Mouse (Mus musculus) WW6 (cell line): Measurements from ENCODE around the gene Cplane1.
"Not testable (repeated sequence)": the region's sequence is repeated elsewhere in the genome, so short reads cannot be mapped to it uniquely, and the experiment has no call there.

ENCODE experiments used
- DNase-seq: peaks from one replicate; pipeline ENCODE4 v3.0.0-alpha.2; 2013; ENCODE audit warnings: low read depth, low spot score

The Cplane1 gene

DNA sequence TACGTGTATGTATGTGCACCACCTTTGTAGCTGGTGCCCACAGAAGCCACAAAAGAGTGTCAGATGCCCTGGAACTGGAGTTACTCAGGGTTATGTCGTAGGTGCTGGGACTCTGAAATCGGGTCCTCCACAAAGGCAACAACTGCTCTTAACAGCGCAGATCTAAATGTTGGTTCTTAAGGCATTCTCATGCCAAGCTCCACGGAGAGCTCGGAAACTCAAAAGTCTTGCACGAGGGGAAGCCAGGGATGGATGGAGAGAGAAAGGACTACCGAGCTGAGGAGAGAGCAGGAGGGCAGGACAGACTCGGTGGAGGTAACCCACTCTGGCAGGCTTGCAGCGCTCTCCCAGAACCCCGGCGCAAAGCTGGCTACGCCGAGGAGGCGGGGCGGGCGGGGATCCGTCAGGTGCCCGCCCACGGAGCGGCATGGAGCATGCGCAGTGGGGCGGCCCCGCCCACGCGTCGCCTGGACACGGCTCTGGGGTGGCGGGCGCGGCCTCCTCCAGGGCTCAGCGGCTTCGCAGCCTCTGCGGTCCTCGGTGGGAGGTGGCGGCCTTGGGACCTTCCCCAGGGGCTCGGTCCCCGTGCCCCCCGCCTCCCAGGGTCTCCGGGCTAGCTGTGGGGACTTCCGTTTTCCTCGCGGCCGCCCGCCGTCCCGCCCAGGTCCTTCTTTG, at the start of gene Cplane1:
Gene Cplane1, plus strand, starts transcription at position 516 of the 675 bp plus-strand sequence.
- peak; percentile 84 for DNase-seq

DNA sequence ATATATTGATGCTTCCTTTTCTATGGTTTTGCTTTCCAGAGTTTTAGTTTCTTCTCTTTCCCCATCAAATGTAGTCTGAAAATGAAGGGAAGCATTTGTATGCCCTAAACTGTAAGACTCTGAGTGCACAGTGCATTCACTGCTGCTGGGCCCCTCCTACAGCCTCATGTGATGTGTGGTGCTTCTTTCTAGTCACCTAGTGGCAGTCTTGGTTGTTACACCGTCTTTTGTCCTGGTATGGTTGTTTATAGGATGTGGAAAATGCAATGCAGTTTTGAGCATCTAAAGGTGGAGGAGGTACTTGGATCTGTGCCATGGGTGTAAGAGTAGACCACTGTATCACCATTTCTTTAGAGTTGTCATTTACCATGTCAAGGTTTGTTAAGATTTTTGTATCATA, 39.6 kb upstream of the Cplane1 start:
- no peak for DNase-seq

DNA sequence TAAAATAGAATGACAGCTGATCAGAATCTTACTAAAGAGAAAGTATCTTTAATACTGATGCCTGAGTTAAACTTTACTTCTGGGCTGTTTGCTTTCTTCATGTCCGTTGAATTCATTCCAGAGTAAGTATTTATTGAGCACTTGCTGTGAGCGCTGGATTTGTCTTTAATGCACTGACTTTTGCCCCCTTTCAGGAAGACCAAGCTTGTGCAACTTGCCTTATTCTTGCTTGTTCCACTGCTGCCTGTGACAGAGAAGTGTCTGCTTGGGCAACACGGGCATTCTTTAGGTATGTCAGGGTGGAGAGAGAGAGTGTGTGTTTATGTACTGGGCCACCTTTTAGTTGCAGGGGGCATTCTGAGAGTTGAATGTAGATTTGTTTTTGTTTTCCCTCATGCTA, 37.6 kb upstream of the Cplane1 start:
- no peak for DNase-seq

DNA sequence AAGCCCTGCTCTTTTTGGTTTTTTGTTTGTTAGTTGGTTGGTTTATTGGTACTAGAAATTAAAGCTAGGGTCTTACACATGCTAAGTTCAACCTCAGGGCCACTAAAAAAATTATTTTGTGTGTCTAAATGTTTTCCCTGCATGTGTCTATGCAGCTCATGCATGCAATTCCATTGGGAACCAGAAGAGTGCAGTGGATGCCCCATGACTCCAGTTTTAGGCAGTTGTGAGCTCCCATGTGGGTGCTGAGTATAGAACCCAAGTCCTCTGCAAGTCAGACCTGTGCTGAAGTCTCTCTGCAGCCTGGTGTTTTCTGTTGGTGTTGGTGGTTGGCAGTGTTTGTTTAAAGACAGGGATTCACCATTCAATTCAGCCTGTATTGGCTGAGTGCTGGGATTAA, 37.1 kb upstream of the Cplane1 start:
- DNase-seq = no peak

DNA sequence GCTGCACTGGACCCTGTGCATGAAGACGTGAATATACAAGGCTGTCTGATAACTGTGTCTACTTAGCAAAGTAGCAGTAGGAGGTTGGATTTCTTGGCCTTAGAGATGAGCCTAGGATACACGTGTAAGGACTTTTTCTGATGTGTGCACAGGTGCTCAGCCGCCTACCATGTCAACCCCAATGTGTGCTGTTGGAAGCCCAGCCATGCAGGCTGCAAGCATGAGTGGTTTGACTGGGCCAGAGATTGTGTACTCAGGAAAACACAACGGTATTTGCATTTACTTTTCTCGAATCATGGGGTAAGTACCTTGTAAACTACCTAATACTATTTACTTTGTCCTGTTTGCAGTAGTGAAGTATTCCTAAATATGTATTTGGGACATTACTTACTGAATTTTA, 33.3 kb upstream of the Cplane1 start:
- DNase-seq = no peak

DNA sequence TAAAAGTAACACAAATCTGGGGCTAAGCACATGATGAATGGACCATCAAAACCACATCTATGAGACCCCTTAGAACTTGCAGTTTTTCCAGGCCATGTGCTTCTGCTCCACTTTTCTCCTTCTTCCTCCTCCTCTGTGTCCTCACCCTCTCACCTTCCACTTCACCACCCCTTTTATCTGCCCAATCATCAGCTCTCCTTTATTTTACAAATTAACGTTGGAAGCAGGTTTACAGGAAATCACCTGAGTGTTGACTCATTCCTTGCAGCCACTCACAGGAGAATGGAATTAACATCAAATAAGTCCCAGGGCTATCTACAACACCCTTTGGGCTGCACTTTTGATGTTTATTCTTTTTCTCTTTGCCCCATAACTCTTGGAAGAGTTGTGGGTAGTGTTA, 7.1 kb upstream of the Cplane1 start:
- no peak for DNase-seq

DNA sequence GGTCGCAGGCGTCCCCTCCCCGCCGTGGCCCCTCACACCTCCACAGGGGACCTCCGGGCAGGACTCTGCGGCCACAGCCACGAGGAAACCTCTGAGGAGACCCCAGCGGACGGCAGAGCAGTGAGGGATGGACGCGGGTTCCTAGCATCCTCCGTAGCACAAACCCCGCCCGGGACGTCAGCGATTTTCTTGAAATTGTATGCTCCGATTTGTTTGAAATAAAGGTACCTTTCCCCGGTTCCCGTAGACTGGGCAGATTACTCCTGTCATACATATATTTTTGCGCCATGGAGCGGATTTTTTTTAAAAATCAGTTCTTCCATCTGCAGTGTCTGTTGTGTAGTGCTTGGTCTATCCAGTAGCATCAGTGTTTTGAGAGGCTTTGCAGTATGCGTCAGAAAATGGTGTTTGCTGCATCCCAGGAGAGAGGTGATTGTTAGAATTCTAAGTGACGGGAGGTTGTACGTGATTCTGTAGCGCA, 400 bp downstream of the Cplane1 start:
- DNase-seq = no peak

DNA sequence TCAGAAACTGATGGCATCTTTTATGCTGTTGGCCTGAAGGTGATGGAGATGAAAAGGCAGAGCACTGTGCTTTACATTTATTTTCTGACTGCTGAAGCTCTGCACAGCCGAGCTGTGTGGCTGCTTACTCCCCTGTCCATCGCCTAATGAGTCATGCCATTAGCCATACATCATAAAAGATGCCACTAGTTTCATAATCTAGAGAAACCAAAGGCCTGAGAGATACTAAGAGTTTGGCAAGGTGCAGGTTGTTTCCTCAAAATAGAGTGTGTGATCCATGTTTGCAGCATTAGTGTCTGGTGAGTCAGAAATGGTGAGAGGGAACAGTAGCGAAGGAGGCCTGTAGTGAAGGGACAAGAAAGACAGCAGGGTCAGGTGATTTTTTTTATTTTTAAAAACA, 20.7 kb downstream of the Cplane1 start:
- DNase-seq = no peak

DNA sequence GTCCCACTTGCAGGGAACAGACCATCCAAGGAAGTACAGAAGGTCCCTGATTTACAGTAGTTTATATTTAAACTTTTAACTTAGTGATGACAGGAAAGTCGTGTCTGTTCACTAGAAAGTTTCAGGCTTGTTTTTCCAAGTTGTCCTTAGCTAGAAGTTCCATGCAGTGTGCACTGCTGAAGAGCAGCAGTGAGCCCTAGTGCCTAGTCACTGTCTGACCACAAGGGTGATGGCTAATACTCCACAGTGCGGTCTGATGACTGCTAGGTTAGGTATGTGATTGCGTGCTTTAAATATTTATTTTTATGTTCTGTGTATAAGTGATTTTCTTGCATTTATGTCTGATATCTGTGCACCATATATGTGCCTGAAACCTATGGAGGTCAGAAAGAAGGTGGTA, 21.5 kb downstream of the Cplane1 start:
- no peak for DNase-seq

DNA sequence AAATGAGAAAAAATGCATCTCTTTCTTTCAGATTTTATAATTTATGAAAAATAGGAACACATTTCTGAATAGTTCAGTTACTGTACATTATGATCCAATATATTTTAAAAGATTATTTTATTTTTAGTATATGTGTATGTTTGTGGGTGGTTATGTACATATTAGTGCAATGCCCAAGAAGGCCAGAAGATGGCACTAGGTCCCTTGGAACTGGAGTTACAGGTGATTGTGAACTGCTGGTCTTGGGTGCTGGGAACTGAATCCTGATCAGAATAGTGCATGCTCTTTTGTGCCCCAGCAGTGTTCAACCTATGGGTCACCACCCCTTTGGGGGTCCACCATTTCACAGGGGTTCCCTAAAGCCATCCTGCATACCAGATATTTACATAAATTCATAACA, 31.4 kb downstream of the Cplane1 start:
- no peak for DNase-seq

DNA sequence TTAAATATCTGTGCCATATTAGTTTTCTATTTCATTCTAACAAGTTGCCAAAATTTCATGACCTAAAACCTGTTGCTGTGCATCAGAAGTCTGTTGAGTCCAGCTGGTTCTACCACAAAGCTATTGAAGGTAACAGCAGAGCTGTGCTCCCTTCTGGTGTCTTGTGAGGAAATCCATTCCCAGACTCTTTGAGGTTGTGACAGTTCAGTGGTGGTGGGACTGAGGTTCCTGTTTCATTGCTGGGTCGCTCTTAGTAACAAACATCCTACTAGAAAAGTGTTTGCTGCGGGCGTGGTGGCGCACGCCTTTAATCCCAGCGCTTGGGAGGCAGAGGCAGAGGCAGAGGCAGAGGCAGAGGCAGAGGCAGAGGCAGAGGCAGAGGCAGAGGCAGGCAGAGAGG, 39.5 kb downstream of the Cplane1 start:
- DNase-seq = no peak

DNA sequence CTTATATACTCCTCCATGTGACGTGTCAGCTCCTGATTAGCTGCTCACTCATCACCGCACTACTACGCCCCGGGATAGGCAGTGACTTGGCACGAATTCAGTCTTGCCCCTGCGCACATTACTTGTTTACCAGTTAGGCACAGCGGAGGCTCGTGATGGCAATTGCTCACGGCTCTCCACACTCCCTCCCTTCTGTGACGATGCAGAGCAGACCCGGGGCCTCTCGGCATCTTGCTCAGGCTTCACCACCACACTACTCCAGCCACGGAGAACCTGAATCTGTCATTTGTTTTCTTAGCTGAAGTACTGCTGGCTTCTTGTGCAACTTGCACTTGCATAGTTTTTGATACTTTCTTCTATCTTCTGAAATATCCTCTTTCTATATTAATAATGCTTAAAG, 45.9 kb downstream of the Cplane1 start:
- DNase-seq = no peak

DNA sequence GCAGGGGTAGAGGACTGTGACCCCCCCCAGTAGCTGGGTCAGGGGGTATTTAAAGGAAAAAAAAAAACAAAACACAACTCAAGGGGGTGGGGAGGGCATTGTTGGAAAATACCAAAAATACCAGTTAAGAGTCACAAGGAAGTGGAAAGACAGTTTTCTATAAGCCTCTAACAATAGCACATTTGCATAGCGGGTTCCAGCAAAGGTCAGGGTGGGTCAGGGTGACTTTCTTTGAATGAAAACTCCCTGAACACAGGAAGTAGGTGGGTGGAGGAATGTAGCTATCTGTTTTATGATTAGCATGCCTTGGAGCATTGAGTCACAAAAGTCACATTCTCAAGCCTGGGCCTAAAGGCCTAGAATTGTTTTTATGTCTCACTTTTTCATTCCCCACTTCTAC, 65.3 kb downstream of the Cplane1 start:
- DNase-seq = not testable (repeated sequence)

DNA sequence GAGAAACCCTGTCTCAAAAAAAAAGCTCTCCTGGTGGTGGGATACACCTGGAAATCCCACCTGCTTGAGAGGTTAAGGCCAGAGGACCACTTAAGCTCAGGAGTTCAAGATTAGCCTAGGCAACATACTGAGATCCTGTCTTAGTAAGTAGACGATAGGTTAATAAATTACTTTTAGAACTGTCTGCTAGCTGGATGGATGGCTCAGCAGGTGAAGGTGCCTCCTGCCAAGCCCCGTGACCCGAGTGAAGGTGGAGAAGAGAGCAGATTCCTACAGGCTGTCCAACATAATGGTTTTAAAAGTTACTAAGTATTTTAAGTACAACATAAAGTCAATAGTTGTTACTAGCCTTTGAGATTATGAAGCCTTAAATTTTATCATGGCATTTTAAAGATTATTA, 97.0 kb downstream of the Cplane1 start:
- no peak for DNase-seq

DNA sequence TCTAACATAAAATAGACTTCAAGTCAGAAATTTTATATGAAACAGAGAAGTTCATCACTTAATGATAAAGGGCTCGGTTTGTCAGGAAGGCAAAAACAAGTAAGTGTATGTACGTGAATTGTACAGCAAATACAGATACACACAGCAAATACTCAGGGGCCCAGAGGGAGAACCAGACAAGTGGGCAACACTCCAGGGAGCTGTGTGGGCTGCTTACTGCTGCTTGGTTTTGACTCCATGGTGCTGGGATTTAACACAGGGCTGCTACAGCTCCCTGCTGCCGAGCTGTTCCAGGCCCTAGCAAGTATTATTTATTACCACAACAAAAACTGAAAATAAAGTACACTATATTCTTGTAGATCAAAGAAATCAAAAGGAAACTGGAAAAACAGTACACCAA, 98.3 kb downstream of the Cplane1 start:
- DNase-seq = no peak

DNA sequence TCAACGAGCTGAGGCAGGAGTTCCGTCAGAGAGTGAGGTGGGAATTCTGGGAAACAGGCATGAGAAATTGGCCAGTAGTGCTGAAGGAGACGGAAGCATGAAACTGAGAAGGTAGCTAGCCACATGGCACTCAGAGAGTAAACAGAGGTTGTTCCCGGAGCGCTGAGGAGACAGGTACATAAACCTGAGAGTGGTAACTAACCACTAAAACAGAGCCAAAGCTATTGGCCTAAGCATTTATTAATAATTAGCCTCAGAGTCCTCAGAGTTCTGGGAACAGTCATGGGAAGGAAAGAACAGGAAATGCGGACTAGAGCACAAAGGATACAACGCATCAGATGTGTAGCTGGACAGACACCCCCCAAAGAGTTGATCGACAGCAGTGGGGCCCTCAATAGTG, 99.3 kb downstream of the Cplane1 start:
- no peak for DNase-seq

DNA sequence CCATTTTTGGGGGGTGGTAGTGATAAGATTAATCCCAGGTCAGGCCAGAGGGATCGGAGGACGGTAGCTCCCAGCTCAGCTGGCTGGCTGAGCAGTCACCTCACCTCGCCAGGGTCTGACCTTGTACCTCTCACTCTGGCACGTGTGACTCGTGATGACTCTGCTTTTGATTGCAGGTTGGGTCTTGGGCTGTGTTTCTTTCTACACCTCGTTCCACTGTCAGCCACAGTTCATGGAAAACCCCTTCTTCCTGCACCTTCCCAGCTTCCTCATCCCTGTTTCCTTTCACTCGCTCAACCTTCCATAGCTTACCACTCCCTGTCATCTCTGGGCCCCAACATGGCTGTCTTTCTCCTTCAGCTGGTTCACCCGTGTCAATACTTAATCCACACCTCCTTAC, 103.0 kb downstream of the Cplane1 start:
- DNase-seq = no peak

DNA sequence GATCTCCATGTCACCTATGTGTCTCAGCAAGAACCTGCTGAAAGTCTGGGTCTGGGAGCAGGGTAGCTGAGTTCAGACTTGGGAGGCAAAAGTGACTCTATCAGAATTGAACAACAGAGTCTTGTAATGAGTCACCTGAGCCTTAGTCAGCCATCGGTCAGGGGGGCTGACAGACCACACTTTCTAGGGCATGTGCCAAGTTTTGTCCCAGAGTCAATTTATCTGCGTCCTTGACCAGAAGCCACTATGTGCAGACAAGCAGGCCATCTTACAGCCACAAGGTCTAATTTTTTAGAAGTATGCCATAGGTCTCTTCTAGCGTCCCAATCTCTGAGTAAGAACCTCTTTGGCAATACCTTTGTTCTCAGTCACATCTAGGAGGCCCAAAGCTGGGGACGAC, 109.0 kb downstream of the Cplane1 start:
- DNase-seq = not testable (repeated sequence)

DNA sequence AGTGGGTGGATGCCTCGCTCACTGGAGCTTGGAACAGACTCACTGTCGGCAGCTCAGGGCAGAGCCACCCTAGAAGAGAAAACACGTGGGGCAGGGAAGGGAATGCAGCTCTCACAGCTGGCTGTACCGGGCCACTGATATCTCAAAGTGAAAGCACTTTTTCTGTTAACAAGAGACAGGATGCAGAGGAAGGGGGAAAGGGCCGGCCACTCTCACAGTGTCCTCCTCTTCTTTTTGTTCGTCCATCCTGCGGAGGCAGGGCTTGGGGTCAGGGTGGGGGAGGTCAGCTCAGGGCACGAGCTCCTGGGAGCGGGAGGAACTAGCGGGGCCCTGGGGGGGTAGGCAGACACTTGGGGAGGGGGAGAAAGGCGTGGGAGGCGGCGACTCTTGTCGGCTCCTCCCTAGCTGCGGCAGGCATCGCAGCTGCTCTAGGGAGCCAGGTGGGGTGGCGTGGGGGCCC, 110.4 kb downstream of the Cplane1 start:
- no peak for DNase-seq

DNA sequence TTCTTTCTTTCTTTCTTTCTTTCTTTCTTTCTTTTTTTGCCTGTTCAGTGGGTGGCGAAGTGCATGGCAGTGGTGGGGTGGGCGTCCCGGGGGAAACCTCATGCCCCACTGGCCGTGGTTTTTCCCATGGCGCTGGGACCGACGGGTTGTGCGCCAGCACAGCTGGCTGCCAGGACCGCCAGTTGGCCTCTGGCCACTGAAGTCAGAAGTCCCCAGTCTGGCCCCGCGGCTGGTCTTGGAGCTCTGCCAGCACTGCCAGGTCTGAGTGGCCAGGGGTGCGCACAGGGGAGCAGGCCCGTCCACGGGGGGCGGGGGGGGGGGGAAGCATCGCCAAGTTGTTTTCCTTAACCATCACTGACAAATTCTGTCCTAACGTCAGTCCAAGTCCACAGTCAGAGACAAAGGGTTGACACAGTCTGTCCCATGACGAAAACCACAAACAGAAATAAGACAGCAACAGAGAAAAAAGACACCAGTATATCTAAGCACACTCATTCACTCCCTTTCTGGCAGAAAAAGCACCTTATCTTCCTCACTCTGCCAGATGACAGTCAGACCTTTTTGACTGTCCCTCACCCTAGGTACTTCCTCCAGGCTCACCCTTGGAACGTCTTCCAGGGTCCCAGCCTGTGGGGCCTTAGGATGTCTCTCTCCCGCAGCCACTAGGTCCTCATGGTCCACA, 111.2 kb downstream of the Cplane1 start:
- DNase-seq = no peak

DNA sequence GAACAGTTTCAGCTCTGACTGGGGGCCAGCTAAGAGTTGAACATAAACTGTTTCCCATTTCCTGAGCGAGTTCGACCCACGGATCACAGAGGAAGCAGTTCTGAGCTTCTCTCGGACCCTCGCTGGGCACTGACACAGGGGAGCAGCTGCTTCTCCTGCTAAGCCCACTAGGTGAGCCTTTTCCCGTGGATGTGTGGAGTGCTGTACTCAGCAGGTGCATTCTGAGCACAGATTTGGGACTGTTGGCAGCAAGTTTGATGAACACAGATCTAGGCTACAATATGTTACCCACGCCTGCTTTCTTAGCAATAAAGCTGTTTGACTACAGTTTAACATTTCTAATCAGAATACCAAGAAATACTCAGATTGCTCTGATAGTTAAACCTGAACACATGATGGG, 112.8 kb downstream of the Cplane1 start:
- no peak for DNase-seq

DNA sequence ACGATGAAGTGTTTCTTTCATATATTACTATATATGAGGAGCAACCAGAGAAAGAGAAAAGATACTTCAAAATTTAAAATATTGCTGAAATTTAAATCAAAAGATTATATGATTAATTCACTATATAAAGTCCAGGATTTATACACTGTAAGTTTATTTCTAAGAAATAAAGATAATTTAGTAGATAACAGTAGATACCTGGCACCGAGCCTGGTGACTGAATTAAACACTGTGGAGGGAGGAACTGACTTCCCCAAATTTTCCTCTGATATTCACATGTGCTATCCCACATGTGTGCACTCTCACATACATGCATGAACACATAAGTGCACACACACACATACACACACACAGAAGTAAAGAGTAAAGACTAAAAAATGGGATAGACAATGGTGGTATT, 113.2 kb downstream of the Cplane1 start:
- no peak for DNase-seq

DNA sequence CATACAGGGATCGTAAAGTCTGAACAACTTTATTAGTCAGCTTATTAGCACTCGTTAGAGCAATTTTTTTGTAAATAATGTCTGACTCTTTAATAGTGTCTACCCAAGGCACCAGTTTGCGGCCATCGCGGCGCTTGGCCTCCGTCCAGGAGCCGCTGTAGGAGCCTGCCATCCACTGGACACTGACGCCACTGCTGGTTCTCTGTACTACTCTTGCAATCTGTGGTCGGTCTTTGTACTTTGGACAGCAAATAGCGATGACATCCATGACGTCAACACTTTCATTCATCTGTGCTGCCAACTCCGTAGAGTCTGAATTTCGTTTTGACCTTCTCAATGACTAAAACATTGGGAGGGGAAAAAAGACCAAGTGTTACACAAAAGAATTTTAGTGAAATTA, 122.3 kb downstream of the Cplane1 start:
- DNase-seq = no peak
